Mouse (Mus musculus): ENCODE measurements around the gene Cacng7.

GRCm38 (mm10) chr7:3414888-3415287 is 82.1 kb downstream of the Cacng7 start:
- TF ChIP-seq CTCF (IDR thresholded peaks at IDR 0.05; ENCODE audit: extremely low read depth, insufficient read depth, low read length) (no peak), POLR2A (IDR thresholded peaks at IDR 0.05; ENCODE audit: extremely low read depth, insufficient read depth, low read length) (no peak)

All from cortical plate, adult 2 months (tissue).